Mouse (Mus musculus) thymus, adult 2 months (tissue): ENCODE results near the gene Hadhb.

Experiments
- CTCF ChIP-seq: fragments of 200-500 bp; IDR thresholded peaks from 2 replicates; pipeline ENCODE4 v1.5.1; 2012; ENCODE audit warnings: mild to moderate bottlenecking, control low read depth, low read length, moderate library complexity, borderline replicate concordance; ENCODE audit not compliant: control insufficient read depth, poor library complexity, insufficient read depth; ENCODE audit errors: extremely low read depth
- POLR2A ChIP-seq: fragments of 200-500 bp; IDR thresholded peaks from 2 replicates; pipeline ENCODE4 v1.6.1; 2012; ENCODE audit warnings: mild to moderate bottlenecking, low read length, control low read depth, moderate library complexity; ENCODE audit not compliant: control insufficient read depth, poor library complexity, insufficient read depth; ENCODE audit errors: extremely low read depth

DNA sequence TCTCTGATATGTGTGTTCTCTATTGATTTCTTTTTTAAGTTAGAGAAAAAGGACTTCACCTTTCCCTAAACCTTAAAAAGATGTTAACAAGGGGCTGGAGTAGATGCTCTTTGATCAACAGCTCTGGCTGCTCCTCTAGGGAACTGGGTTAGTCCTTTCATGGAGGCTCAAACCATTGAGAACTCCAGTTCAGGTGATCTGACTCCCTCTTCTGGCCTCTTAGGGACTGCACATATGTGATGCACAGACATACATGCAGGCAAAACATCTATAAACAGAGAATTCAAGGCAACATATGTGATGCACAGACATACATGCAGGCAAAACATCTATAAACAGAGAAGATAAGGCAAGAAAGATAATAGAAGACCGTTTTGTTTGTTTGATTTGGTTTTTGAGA is 37.4 kb downstream of the Hadhb start:
- no peak for TF ChIP-seq CTCF
- TF ChIP-seq POLR2A: no peak
